Mouse (Mus musculus) cerebellum, adult 2 months (tissue): Measurements from ENCODE around the gene Ubac2. TPM values are rescaled to one million over a fixed set of nuclear protein-coding genes. Genes with fewer than 3 reads are reported as not detected.

ENCODE experiments used
- DNase-seq, 2 experiments: peaks; one replicate each; pipeline ENCODE4 v3.0.0; 2021
- H3K27ac ChIP-seq: fragments of 200-500 bp; 2 replicates; pipeline ENCODE4 v1.5.1; 2012; ENCODE audit warnings: low read length, control low read depth, inconsistent platforms; ENCODE audit not compliant: insufficient read depth
- H3K27me3 ChIP-seq: fragments of 200-500 bp; 2 replicates; pipeline ENCODE4 v1.6.1; 2012; ENCODE audit warnings: inconsistent platforms, mild to moderate bottlenecking, low read length, moderate library complexity; ENCODE audit not compliant: control insufficient read depth, insufficient read depth
- H3K4me1 ChIP-seq: fragments of 200-500 bp; 2 replicates; pipeline ENCODE4 v1.6.1; 2011; ENCODE audit warnings: low read length; ENCODE audit not compliant: control insufficient read depth, insufficient read depth
- H3K4me3 ChIP-seq: fragments of 200-500 bp; replicated peaks from 2 replicates; pipeline ENCODE3; 2011; ENCODE audit warnings: mild to moderate bottlenecking, low read depth, low read length, control low read depth; ENCODE audit not compliant: insufficient read depth
- CTCF ChIP-seq: fragments of 200-500 bp; IDR thresholded peaks from 2 replicates; pipeline ENCODE4 v1.5.1; 2011; ENCODE audit warnings: low read depth, mild to moderate bottlenecking, control low read depth, low read length, moderate library complexity, borderline replicate concordance; ENCODE audit not compliant: insufficient read depth
- POLR2A ChIP-seq: fragments of 200-500 bp; IDR thresholded peaks from 2 replicates; pipeline ENCODE4 v1.6.1; 2011; ENCODE audit warnings: low read length, control low read depth, borderline replicate concordance; ENCODE audit not compliant: insufficient read depth
- WGBS: fragments of 180-500 bp; shearing (Covaris S2); methylation state at CpG from one replicate; pipeline ENCODE4 v1.1.7; 2018; 5-methylcytosine and 5-hydroxymethylcytosine counted together
- polyA plus RNA-seq: library from polyadenylated mRNA; depleted of rRNA; stranded (reverse); fragments of >200 nt; gene quantifications from 2 replicates; pipeline ENCODE4 v1.2.3, GENCODE M21; 2012

Gene Ubac2
- polyA plus RNA-seq, 1 experiment: 44.4 TPM

DNA sequence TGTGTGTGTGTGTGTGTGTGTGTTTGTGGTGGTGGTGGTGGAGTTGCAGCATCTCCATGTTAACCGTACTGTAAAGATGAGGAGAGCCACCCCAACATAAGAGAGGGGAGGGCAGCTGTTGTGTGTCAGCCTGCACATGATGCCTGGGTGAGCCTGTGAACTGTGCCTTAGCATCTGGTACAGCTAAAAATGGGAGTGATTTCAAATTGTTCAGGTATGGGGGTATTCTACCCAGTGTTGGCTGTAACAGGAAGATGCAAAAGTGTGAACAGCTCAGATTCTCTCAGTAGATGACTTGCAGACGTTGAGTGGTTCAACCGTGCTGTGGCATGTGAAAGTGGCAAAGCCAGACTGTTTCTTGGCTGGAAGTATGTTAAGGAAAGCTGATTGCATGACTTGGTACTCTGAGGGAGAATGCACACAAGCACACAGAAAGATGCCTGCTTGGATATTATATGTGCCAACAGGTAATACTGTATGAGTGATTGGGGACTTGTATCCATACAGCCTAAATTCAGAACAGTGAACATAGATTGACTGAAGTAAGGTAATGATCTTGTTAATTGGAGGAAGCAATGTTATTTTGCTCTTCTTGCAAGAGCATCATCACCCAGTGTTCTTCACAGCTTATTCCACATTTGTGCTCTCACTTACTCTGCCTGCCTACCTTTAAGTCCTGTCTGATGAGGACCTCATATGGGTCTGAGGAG lies 79.8 kb downstream of the Ubac2 start:
- TF ChIP-seq CTCF (no peak), POLR2A (no peak)
- DNase-seq: no peak
- no peaks in the 10 kb centered on the region for H3K4me1 ChIP-seq
- no peak overlapping the region for H3K4me3 ChIP-seq
- WGBS: 81% methylated on average over 3 of the region's 3 CpGs
- H3K27ac ChIP-seq: no peak overlapping the region
- no peaks in the 10 kb centered on the region for H3K27me3 ChIP-seq

DNA sequence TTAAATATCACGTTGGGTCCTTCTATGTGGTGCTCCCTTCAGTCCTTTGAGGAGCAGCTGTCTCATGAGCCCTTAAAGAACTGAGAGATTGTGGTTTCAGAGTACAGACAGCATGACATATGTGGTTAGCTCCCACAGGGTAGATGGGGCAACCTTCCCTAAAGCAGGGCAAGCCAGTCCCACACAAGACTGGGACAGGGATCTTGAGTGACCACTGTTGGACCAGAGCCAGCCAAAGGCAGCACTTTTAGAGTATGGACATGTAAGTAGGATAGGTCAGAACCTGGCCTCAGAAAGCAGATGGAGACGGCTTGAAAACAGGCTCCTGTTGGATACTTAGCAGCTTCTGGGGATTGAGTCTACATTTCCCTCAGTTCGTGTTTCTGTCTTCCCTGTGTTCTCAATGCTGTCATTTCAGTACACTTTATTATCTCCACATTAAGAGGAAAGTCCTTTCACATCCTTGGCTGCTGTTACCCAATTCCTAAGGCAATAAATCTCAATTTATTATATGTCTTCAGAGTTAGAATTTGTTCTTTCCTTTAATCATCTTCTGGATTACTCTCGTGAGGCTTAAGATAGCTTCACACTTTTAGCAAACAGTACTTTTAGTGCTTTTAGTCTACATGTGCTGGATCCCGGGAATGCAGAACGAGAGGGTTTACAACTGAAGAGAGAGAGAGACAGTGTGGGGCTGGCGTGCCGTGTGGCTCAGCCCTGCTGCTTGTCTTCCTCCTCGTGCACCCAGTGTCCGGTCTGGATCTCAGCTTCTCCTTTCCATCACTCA lies 80.5 kb downstream of the Ubac2 start:
- no peak overlapping the region for H3K4me3 ChIP-seq
- no peaks in the 10 kb centered on the region for H3K4me1 ChIP-seq
- TF ChIP-seq POLR2A: no peak
- no peak for TF ChIP-seq CTCF
- no peak overlapping the region for H3K27ac ChIP-seq
- 89% methylated on average over 10 of the region's 10 CpGs for WGBS
- peak in 1 of 2 experiments; percentile 8 for DNase-seq
- no peaks in the 10 kb centered on the region for H3K27me3 ChIP-seq

DNA sequence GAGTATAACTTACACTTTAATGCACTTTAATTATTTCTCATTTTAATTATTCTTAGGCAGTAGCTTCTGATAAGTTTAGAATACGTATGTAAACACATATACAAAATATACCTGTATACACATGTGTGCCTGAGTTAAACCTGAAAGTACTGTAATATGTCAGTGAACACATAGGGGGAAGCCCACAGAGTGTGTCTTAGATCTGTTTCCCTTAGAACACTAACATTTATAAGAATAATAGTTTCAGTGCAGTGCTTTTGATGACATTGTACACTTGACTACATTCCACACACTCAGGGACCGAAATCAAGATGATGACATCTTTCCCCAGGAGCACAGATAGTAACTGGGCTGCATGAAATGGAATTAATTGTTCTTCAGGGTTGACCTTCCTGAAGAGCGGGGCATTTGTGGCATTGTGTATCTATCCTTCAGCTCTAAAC lies 81.1 kb downstream of the Ubac2 start:
- no peak for DNase-seq
- Histone ChIP-seq H3K27me3 (no peaks in the 10 kb centered on the region), H3K4me1 (no peaks in the 10 kb centered on the region), H3K27ac (no peak overlapping the region), H3K4me3 (no peak overlapping the region)
- no peak for TF ChIP-seq CTCF
- TF ChIP-seq POLR2A: no peak
- WGBS: 95% methylated on average over 3 of the region's 3 CpGs

DNA sequence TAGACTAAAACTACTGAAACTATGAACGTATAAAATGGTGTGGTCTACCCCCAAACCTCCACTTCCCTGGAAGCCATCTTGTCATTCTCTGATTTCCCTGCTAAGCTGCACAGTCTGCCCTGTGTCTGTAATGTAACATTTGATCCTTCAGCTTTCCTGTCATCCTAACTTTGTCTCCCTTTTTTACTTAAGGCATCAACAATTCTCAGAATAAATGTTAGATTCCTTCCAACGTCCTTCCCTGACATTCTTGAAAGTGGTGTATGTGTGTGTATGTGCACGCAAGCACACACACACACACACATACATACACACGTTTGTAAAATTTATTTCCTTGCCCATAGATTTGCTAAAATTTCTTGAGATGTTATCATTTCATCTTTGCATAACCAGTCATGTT lies 81.6 kb downstream of the Ubac2 start:
- TF ChIP-seq POLR2A: no peak
- TF ChIP-seq CTCF: no peak
- no peak overlapping the region for H3K4me3 ChIP-seq
- H3K27me3 ChIP-seq: no peaks in the 10 kb centered on the region
- H3K4me1 ChIP-seq: no peaks in the 10 kb centered on the region
- no peak for DNase-seq
- no peak overlapping the region for H3K27ac ChIP-seq
- 93% methylated on average over 4 of the region's 4 CpGs for WGBS

DNA sequence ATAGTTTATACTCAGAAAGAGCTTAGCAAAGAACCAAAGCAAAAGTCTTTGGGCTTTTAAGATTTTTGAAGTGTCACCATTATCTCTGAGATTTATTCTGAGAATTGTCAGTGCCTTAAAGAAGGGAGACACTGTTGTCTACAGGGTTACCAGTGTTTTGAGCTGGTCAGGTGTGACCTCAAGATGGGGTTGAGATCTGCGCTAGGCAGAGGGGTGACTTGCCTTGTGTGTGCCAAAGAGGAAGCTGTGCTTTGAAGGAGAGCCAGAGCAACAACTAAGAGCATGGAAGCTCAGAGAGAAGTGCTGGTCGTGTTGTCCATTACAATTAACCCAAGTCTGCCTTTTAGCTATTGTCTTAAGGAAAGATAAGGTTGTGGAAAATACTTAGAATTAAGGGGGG lies 82.1 kb downstream of the Ubac2 start:
- no peaks in the 10 kb centered on the region for H3K4me1 ChIP-seq
- no peak overlapping the region for H3K27ac ChIP-seq
- TF ChIP-seq CTCF (no peak), POLR2A (no peak)
- H3K4me3 ChIP-seq: no peak overlapping the region
- WGBS: 46% methylated on average over 2 of the region's 2 CpGs
- no peak for DNase-seq
- H3K27me3 ChIP-seq: no peaks in the 10 kb centered on the region

DNA sequence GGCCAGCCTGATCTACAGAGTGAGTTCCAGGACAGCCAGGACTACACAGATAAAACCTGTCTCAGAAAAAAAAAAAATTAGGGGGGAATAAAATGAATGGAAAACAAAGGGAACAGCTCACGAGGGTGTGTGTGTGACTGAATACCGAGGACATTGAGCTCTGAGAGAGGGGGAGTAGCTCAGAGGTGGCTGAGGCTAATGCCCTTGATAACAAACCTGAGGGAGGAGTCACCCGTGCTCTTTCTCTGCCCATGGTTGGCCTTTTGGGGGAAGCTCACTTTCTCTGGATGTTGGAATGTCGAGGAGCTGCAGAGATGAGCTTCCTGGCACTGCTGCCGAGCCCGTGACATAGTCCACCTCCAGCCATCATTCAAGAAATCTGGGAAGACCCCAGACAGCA lies 82.6 kb downstream of the Ubac2 start:
- TF ChIP-seq CTCF (no peak), POLR2A (no peak)
- 84% methylated on average over 6 of the region's 6 CpGs for WGBS
- Histone ChIP-seq H3K4me1 (no peaks in the 10 kb centered on the region), H3K4me3 (no peak overlapping the region), H3K27ac (no peak overlapping the region), H3K27me3 (no peaks in the 10 kb centered on the region)
- DNase-seq: no peak

DNA sequence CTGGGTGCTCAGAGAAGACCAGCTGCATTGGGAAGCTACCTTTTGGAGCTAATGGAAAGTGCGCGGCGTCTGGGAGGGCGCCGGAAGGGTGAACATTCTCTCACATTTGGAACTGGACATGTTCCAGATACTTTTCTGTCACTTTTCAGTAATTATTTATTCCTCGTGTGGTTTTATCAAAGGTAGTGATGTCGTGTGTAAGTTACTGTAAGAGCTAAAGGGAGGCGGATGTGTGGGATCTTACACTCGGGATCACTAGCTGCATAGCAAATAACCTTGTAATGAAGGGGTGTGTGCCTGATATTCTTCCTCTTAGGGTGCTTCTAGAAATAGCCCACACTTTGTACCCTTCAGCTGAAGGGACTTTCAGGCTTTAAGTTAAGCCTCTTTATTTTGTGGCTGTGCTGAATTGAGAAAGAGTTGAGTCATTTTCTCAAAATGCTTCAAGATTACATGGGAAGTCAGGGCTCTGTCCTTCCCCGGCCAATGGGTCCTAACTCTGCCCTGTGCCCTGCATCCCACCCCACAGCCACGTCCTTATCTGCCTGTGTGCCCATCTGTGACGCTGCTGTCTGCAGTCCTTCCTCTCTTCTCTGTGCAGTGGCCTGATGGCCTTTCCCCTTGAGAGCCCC lies 83.2 kb downstream of the Ubac2 start:
- DNase-seq: no peak
- no peaks in the 10 kb centered on the region for H3K27me3 ChIP-seq
- H3K4me1 ChIP-seq: no peaks in the 10 kb centered on the region
- H3K4me3 ChIP-seq: no peak overlapping the region
- no peak overlapping the region for H3K27ac ChIP-seq
- TF ChIP-seq POLR2A (no peak), CTCF (no peak)
- WGBS: 82% methylated on average over 12 of the region's 12 CpGs
